Mouse (Mus musculus) stomach, postnatal 0 days (tissue): ENCODE measurements at regions not wholly inside any gene's neighbourhood (a gene's known extent, or its start where the extent isn't known, plus 50 kb on each side); places are given as distances from the start of the nearest gene placed in this dataset.

Experiments used
- CTCF ChIP-seq: IDR thresholded peaks from 2 replicates; pipeline ENCODE4 v1.5.1; 2016; ENCODE audit warnings: antibody characterized with exemption, low read depth, mild to moderate bottlenecking, moderate library complexity
- EP300 ChIP-seq: optimal IDR thresholded peaks from 2 replicates; pipeline ENCODE3; 2016; ENCODE audit warnings: antibody characterized with exemption

- TF ChIP-seq EP300 (no peak), CTCF (no peak)
Observed at GRCm38 (mm10) chr8:126829376-126830241, 116.0 kb downstream of the Tomm20 start.
